Mouse (Mus musculus): ENCODE results near the gene Ubtd2.

DNA sequence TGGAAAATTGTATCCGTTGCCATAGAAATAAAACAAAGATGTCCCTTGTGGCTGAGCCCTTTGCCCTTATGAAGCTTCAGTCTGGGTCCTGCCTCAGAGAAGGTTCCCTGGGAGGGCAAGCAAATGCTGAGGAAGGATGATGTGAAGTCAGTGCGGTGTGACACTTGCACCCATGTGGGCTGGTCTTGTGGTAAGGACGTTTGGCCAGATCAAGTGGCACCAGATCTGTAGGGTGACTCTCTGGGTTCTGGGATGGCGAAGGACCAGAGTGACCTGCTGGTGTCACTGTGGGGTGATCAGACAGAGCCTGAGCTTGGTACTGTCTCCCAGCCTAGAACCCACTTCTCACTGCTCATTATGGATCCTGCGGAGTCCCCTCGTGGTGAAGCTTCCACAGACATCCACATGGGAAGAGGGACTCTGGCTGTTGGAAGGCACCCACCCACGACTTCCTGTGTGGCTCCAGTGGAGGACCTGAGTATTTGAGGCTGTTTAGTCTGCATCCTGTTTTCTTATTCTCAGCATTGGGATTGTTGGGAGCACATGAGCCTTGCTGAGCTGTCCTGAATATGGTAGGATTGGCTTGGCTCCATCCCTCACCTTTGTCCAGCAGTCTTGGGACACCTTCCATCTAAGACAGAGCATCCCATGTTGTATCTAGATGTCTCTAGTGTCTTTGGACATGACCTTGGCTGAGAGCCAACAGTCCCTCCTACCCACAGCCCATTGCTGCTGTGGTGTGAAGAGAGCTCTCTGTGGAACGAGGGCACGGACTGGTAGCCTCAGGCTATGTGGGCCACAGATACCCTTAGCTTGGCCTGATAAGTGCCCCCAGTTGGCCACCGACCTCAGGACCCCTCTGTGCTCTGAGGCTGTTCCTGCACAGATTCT lies 106.5 kb downstream of the Ubtd2 start:
- TF ChIP-seq CTCF (IDR thresholded peaks at IDR 0.05; ENCODE audit: insufficient read depth, low read length) (peak; percentile 13; the same call in 1 of the 2 replicates), POLR2A (IDR thresholded peaks at IDR 0.05; ENCODE audit: borderline replicate concordance, extremely low read depth, low read depth, low read length) (no peak)

Measured in lung, adult 2 months (tissue).